Mouse (Mus musculus): Measurements from ENCODE around the gene Il16. TPM values are rescaled to one million over a fixed set of nuclear protein-coding genes. Genes with fewer than 3 reads are reported as not detected.

Gene Il16
- polyA plus RNA-seq, 1 experiment from 2014 or later: 1.9 TPM

GRCm38 (mm10) chr7:83667936-83668645 is 77.4 kb downstream of the Il16 start:
- Histone ChIP-seq H3K27ac (no peak overlapping the region), H3K4me3 (no peak overlapping the region), H3K36me3 (no peaks in the 10 kb centered on the region), H3K9me3 (replicated peaks) (no peaks in the 10 kb centered on the region), H3K9ac (no peak overlapping the region), H3K4me1 (no peaks in the 10 kb centered on the region), H3K4me2 (replicated peaks) (no peak overlapping the region), H3K27me3 (no peaks in the 10 kb centered on the region)
- ATAC-seq (ENCODE audit: low FRiP score): no peak
- WGBS: 83% methylated on average over 5 of the region's 5 CpGs

DNA sequence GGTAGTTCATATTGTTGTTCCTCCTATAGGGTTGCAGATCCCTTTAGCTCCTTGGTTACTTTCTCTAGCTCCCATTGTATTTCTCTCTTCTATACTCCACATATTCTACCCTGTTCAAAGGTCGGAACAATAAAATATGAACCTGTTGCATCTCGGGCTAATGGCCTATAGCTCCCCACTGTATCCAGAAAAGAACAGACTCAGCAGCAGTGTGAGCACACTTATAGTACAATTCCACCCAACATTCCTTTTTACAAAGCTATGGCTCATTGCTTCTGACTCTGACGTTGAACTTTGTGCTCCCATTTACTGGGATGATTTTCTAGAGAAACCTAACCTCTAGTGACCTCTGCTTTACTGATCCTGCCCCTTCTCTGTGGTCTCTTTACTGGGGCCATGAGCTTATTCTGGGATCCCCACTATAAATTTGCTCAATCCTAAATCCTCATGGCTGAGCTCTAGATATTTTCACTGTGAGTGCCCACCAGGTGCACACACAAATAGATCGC is 79.4 kb downstream of the Il16 start:
- no peaks in the 10 kb centered on the region for H3K27me3 ChIP-seq
- no peaks in the 10 kb centered on the region for H3K36me3 ChIP-seq
- H3K4me1 ChIP-seq: no peaks in the 10 kb centered on the region
- no peak overlapping the region for H3K4me2 ChIP-seq (replicated peaks)
- H3K9me3 ChIP-seq (replicated peaks): no peaks in the 10 kb centered on the region
- no peak overlapping the region for H3K27ac ChIP-seq
- H3K9ac ChIP-seq: no peak overlapping the region
- no peak overlapping the region for H3K4me3 ChIP-seq
- no peak for ATAC-seq (ENCODE audit: low FRiP score)
- WGBS: 91% methylated on average over 4 of the region's 4 CpGs

- 88% methylated on average over 6 of the region's 6 CpGs for WGBS
- ATAC-seq (ENCODE audit: low FRiP score): no peak
- H3K9me3 ChIP-seq (replicated peaks): no peaks in the 10 kb centered on the region
Measured at GRCm38 (mm10) chr7:83662711-83663375, 82.7 kb downstream of the Il16 start.

GRCm38 (mm10) chr7:83661763-83662162 is 83.8 kb downstream of the Il16 start:
- Histone ChIP-seq H3K4me3 (no peak overlapping the region), H3K9me3 (replicated peaks) (no peaks in the 10 kb centered on the region), H3K27me3 (no peaks in the 10 kb centered on the region), H3K36me3 (no peaks in the 10 kb centered on the region), H3K27ac (no peak overlapping the region), H3K9ac (no peak overlapping the region), H3K4me2 (replicated peaks) (no peak overlapping the region), H3K4me1 (no peaks in the 10 kb centered on the region)
- 95% methylated on average over 3 of the region's 3 CpGs for WGBS
- ATAC-seq (ENCODE audit: low FRiP score): no peak

More at GRCm38 (mm10) chr7:83662711-83663375, 82.7 kb downstream of the Il16 start:
- Histone ChIP-seq H3K27me3 (no peaks in the 10 kb centered on the region), H3K4me3 (no peak overlapping the region), H3K36me3 (no peaks in the 10 kb centered on the region), H3K27ac (no peak overlapping the region), H3K9ac (no peak overlapping the region), H3K4me2 (replicated peaks) (no peak overlapping the region), H3K4me1 (no peaks in the 10 kb centered on the region)

GRCm38 (mm10) chr7:83661031-83661430 is 84.5 kb downstream of the Il16 start:
- no peak for ATAC-seq (ENCODE audit: low FRiP score)
- H3K4me3 ChIP-seq: no peak overlapping the region
- whole genome bisulfite sequencing: 93% methylated on average over 10 of the region's 10 CpGs
- no peak overlapping the region for H3K27ac ChIP-seq
- no peak overlapping the region for H3K4me2 ChIP-seq (replicated peaks)
- H3K4me1 ChIP-seq: no peaks in the 10 kb centered on the region
- no peaks in the 10 kb centered on the region for H3K36me3 ChIP-seq
- no peak overlapping the region for H3K9ac ChIP-seq
- no peaks in the 10 kb centered on the region for H3K27me3 ChIP-seq
- no peaks in the 10 kb centered on the region for H3K9me3 ChIP-seq (replicated peaks)

DNA sequence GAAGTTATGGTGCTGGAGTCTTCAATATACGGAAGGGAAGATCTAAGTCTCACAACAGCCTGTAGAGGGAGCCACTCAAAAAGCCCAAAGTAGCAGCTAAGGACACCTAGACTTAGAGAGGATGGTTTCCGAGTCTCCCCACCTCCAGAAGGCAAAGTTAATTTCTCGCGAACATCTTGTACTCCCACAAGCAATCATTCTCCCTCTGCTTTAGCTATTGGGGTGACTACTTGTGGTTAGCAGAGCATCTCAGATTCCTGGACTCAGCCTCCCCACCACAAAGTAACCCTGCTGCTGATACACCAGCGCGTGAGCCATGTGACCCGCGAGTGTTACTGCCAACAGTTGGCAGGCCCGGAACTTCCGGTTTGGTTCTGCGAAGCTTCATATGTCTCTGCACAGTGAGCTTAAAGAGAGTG is 85.2 kb downstream of the Il16 start:
- no peak for ATAC-seq (ENCODE audit: low FRiP score)
- H3K27me3 ChIP-seq: no peaks in the 10 kb centered on the region
- no peak overlapping the region for H3K4me3 ChIP-seq
- no peak overlapping the region for H3K4me2 ChIP-seq (replicated peaks)
- no peaks in the 10 kb centered on the region for H3K9me3 ChIP-seq (replicated peaks)
- no peaks in the 10 kb centered on the region for H3K36me3 ChIP-seq
- H3K27ac ChIP-seq: no peak overlapping the region
- whole genome bisulfite sequencing: 93% methylated on average over 11 of the region's 11 CpGs
- H3K9ac ChIP-seq: no peak overlapping the region
- H3K4me1 ChIP-seq: no peaks in the 10 kb centered on the region

DNA sequence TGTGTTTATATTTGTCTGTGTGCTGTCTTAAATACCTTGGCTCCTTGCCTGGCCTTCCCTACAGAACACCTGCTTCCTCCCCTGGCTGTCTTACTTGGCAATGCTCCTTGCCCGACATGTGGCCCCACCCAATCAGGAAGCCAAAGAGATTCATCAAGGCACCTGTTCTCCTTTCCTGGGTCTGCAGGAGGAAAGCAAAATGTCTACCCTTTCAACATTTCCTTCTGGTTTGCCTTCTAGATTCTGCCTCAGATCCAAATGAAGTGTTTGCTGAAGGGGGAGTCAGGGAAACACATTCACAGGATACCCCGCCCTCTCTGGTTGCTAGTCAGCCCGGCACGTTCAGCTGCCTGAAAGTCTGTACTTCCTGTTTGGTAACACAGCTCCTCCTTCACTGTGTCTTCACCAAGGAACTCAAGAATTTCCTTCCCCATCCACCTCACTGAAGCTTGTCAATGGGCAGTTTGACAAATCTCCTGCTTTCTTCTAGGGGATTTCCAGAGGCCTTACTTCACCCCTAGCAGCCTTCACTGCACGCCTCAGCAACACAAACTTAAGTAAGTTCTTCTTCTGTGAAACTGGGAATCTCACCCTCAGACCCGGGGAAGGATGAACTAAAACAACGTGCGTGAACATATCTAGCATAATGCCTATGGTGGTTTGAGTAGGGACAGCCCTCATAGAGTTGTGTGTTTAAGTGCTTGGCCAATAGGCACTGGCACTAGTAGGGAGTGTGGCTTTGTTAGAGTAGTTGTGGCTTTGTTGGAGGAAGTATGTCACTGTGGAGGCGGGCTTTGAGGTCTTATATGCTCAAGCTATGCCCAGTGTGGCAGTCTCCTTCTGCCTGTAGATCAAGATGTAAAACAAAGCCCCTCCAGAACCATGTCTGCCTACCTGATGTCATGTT is 86.1 kb downstream of the Il16 start:
- no peaks in the 10 kb centered on the region for H3K27me3 ChIP-seq
- H3K9ac ChIP-seq: no peak overlapping the region
- WGBS: 92% methylated on average over 9 of the region's 9 CpGs
- H3K4me1 ChIP-seq: no peaks in the 10 kb centered on the region
- H3K4me2 ChIP-seq (replicated peaks): no peak overlapping the region
- no peak overlapping the region for H3K27ac ChIP-seq
- no peaks in the 10 kb centered on the region for H3K9me3 ChIP-seq (replicated peaks)
- no peaks in the 10 kb centered on the region for H3K36me3 ChIP-seq
- H3K4me3 ChIP-seq: no peak overlapping the region
- ATAC-seq (ENCODE audit: low FRiP score): no peak

DNA sequence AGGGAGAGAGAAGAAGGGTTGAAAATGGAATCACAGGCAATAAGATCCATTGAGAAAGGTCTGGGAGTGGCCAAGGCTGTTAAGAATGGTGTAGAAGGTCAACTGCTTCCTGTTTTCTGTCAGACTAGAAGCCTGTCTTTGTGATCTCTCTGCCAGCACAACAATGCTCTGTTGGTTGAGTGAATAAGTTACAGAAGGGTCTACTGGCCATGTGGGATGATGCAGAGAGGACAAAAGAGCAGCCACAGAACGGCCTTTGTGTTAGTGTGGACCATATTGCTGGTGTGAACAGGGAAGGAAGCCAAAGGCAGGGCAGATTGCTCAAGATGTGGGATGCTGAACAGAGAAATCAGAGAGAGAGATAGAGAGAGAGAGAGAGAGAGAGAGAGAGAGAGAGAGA is 86.8 kb downstream of the Il16 start:
- H3K4me2 ChIP-seq (replicated peaks): no peak overlapping the region
- no peak for ATAC-seq (ENCODE audit: low FRiP score)
- H3K9ac ChIP-seq: no peak overlapping the region
- H3K4me3 ChIP-seq: no peak overlapping the region
- H3K27ac ChIP-seq: no peak overlapping the region
- H3K36me3 ChIP-seq: no peaks in the 10 kb centered on the region
- H3K4me1 ChIP-seq: no peaks in the 10 kb centered on the region
- H3K9me3 ChIP-seq (replicated peaks): no peaks in the 10 kb centered on the region
- H3K27me3 ChIP-seq: no peaks in the 10 kb centered on the region
- WGBS: 50% methylated on average over 1 of the region's 1 CpGs

DNA sequence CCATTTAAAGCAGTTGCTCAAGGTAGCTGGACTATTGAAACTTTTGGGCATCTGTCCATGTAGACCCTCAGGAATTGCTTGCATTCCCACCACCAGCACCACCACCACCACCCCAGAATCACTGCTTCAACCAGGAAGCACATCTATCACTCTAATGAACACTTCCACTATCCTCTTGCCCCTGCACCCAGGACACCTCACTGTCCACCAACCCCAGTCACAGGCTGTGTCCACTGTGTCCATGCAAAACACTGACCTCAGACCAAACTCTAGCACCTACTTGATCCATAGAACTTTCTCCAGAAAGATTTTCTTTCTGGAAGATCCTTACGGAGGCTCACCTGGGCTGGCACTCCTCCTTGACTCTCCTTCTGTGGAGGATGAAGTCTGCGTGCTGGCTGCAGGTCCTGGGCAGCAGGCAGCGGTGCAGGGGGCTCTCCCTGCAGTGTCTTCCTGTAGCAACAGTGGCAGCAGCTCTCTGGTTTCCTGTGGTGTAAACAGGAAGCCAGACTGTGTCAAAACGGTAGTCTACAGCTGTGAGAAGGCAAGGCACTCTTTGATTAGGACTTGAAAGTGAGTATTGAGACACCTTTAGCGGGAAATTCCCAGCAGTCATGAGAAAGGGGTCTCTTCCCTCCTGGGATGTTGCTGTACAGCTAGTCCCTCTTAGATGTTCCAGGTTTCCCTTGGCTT is 90.4 kb downstream of the Il16 start:
- Histone ChIP-seq H3K9ac (no peak overlapping the region), H3K36me3 (no peaks in the 10 kb centered on the region), H3K4me2 (replicated peaks) (no peak overlapping the region), H3K4me3 (no peak overlapping the region), H3K4me1 (no peaks in the 10 kb centered on the region), H3K27me3 (no peaks in the 10 kb centered on the region), H3K27ac (no peak overlapping the region), H3K9me3 (replicated peaks) (no peaks in the 10 kb centered on the region)
- WGBS: 69% methylated on average over 5 of the region's 5 CpGs
- no peak for ATAC-seq (ENCODE audit: low FRiP score)

DNA sequence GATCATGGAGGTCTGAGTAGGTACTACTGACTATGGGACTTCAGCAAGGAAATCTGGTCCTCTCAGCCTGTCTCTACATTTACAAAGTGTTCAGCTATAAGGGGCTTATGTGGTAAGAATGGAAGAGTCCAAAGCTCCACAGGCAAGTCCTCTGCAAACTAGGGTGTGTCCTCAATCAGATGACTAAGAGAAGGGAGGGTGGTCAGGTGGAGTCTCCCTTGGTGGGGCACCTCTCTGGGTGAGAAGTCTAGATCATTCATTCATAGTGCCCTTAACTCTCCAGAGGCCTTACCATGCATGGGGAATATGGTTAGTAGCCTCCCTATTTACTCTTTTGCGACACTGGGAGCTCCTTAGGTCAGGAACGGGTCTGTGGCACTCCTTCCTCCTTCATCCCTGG is 91.3 kb downstream of the Il16 start:
- H3K36me3 ChIP-seq: no peaks in the 10 kb centered on the region
- H3K9me3 ChIP-seq (replicated peaks): no peaks in the 10 kb centered on the region
- no peak overlapping the region for H3K9ac ChIP-seq
- ATAC-seq (ENCODE audit: low FRiP score): no peak
- H3K27me3 ChIP-seq: no peaks in the 10 kb centered on the region
- no peak overlapping the region for H3K27ac ChIP-seq
- H3K4me1 ChIP-seq: no peaks in the 10 kb centered on the region
- 93% methylated on average over 2 of the region's 2 CpGs for WGBS
- no peak overlapping the region for H3K4me2 ChIP-seq (replicated peaks)
- no peak overlapping the region for H3K4me3 ChIP-seq

GRCm38 (mm10) chr7:83653605-83654051 is 91.9 kb downstream of the Il16 start:
- H3K4me1 ChIP-seq: no peaks in the 10 kb centered on the region
- H3K27ac ChIP-seq: no peak overlapping the region
- no peaks in the 10 kb centered on the region for H3K36me3 ChIP-seq
- WGBS: 87% methylated on average over 2 of the region's 2 CpGs
- no peak overlapping the region for H3K4me3 ChIP-seq
- ATAC-seq (ENCODE audit: low FRiP score): no peak
- H3K27me3 ChIP-seq: no peaks in the 10 kb centered on the region
- no peak overlapping the region for H3K4me2 ChIP-seq (replicated peaks)
- H3K9me3 ChIP-seq (replicated peaks): no peaks in the 10 kb centered on the region
- H3K9ac ChIP-seq: no peak overlapping the region

GRCm38 (mm10) chr7:83652498-83652897 is 93.0 kb downstream of the Il16 start:
- WGBS: 88% methylated on average over 5 of the region's 5 CpGs

More at GRCm38 (mm10) chr7:83652498-83652897, 93.0 kb downstream of the Il16 start:
- Histone ChIP-seq H3K4me3 (no peak overlapping the region), H3K4me1 (no peaks in the 10 kb centered on the region), H3K9ac (no peak overlapping the region), H3K27ac (no peak overlapping the region), H3K9me3 (replicated peaks) (no peaks in the 10 kb centered on the region), H3K36me3 (no peaks in the 10 kb centered on the region), H3K27me3 (no peaks in the 10 kb centered on the region), H3K4me2 (replicated peaks) (no peak overlapping the region)
- no peak for ATAC-seq (ENCODE audit: low FRiP score)

Measured in hindbrain, embryonic 12.5 days (tissue).